Mouse (Mus musculus): ENCODE data around the gene Myg1.

Gene Myg1

DNA sequence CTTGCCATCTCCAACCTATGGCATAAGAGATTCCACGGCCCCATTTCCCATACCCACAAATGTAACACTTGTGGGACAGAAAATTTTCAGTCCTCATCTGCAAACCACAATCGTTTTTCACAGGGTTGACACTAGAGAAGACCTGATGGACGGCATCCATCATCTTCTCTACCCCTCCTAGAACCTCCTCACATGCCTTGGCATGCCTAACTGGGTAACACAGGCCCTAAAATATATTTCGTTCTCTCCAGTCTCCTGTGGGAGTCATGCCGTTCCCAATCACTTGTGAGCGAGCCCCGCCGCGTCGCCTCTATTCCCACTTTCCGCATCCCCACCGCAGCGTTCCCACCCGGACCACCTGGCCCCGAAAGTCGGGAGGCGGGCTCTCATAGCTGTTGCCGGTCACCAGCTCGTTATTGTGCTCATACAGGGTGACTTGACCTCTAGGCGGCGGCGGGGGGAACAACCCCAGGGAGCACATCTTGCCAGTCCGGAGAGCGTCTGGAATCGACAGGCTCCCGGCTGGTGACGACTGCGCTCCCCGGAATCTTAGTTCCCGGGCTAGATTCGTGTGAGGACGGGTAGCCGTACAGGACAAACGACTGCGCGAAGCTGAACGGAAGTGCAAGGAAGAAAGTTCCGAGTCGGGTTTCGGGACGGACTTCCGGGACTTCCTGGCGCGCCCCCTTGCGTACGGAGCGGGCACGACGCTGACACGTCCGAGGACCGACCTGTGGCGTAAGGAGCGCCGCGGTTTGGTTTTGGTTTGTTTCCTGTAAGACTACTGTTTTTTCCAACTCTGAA is 18.8 kb downstream of the Myg1 start, which contains the start of gene Aaas:
TSS of gene Aaas (minus strand) at position 634 of the 804 bp plus-strand sequence.
- peak; percentile 97 for DNase-seq

DNA sequence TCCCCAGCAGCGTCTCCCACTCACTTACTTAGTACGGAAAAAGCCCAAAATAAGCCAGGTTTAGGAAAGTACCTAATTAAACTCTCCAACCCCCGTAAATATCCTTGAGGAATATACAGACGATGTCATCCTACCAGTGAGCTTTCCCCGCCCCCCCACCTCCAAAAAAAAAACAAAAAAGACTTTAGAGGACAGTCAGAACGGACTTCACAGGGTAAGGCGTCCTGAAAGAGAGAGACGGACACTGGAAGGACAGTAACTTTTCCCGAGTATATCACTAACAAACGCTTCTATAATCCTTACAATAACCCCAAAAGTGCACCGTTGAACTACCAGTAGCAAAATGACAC is 19.4 kb downstream of the Myg1 start:
- no peak for DNase-seq

DNA sequence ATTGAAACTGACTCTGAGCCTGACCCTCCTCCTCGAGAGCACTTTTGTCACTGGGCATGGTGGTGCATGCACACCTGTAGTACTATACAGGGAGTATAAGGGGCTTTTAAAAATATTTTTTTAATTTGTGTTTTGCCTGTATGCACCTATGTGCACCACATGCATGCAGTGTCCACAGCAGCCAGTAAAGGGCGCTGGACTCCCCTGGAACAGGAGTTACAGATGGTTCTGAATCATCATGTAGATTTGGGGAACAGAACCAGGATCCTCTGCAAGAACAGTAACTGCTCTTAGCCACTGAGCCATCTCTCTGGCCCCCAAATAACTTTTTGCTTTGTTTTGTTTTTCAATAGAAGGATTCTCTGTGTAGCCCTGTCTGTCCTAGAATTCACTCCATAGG is 20.7 kb downstream of the Myg1 start:
- DNase-seq: peak; percentile 22

- no peak for DNase-seq
These were observed 22.5 kb downstream of the Myg1 start for GRCm38 (mm10) chr15:102353986-102354385.

DNA sequence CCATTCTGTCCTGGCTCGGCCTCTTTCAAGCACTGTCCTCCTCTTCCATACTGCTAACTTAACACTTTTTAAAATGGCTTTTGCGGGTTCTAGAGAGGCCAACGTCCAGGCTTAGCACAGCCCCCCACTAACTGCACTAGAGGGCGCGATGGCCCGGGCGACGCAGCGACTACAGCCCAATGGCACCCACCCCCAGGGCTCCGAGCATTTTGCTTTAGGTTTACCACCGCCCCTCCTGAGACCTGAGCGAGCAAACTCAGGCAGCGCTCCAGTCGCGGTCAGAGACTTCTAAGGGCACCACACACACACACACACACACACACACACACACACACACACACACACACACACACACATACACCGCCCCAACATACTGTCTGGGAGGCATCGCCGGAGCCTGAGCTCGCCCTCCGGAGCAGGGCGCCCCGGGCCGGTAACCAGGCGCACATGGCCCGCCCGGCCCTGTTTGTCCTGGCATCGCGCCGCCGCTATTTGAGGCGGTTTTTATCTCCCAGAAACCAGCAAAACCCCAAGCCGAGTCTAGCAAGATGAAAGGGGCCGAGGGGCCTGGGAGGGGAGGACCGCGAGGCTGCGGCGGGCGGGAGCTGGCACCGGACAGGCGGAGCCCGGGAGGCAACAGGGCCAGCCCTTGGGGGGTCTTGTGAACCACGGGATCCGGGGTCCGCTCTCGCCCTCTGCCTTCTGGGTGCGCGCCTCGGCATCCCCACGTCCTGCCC is 23.8 kb downstream of the Myg1 start:
- DNase-seq: peak; percentile 74

- DNase-seq: peak; percentile 21
These were observed 24.4 kb downstream of the Myg1 start for GRCm38 (mm10) chr15:102355871-102356441.

- no peak for DNase-seq
These were observed 25.2 kb downstream of the Myg1 start for GRCm38 (mm10) chr15:102356501-102357325.

- DNase-seq: no peak
These were observed 26.6 kb downstream of the Myg1 start for GRCm38 (mm10) chr15:102358126-102358525.

- no peak for DNase-seq
These were observed 27.3 kb downstream of the Myg1 start for GRCm38 (mm10) chr15:102358834-102359233.

- DNase-seq: peak; percentile 48
These were observed 31.1 kb downstream of the Myg1 start for GRCm38 (mm10) chr15:102362648-102363047.

GRCm38 (mm10) chr15:102364678-102365077 is 33.2 kb downstream of the Myg1 start:
- DNase-seq: no peak

DNA sequence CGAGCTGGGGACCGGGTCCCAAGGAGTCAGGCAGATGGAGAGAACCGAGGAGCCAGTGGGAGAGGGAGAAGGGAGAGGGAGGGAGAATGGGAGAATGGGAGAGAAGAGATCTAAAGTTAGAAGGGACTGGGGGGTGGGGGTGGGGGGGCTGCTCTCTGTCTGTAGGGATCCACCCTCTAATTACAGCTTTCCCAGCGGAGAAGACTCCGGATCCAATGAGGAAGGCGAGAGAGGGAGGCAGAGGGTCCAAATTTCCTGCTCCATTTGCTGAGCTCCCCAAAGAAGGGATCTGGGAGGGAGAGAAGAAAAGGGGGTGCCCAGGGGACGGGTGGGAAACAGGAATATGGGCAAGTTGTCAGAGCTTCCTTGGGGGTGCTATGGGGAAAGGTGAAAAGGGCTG is 34.7 kb downstream of the Myg1 start:
- DNase-seq: no peak

GRCm38 (mm10) chr15:102366733-102367344 is 35.3 kb downstream of the Myg1 start, which contains the start of gene Sp7:
Gene Sp7 (minus strand): TSS chr15:102367182.
- DNase-seq: no peak

- peak; percentile 20 for DNase-seq
These were observed 38.5 kb downstream of the Myg1 start for GRCm38 (mm10) chr15:102369972-102370371.

- no peak for DNase-seq
These were observed 39.2 kb downstream of the Myg1 start for GRCm38 (mm10) chr15:102370727-102371126.

GRCm38 (mm10) chr15:102376453-102377162 is 45.1 kb downstream of the Myg1 start:
- peak; percentile 63 for DNase-seq

DNA sequence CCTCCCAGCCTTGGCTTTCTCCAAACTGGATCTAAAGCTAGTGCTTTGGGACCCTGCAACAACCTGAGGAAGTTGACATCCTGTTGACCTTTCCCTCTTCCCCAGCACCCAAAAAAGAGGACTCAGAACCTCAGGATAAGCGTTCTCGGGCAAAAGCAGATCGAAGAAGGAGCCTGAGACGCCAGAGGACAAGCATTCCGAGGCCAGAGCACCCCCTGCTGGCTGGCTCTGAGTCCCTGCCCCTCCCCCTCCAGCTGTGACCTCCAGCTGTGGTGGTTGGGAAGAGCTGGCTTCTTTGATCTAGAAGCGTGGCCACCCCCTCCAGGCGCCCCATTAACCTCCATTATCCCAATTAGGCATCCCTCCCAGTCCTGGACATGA is 45.6 kb downstream of the Myg1 start:
- DNase-seq: peak; percentile 96

DNA sequence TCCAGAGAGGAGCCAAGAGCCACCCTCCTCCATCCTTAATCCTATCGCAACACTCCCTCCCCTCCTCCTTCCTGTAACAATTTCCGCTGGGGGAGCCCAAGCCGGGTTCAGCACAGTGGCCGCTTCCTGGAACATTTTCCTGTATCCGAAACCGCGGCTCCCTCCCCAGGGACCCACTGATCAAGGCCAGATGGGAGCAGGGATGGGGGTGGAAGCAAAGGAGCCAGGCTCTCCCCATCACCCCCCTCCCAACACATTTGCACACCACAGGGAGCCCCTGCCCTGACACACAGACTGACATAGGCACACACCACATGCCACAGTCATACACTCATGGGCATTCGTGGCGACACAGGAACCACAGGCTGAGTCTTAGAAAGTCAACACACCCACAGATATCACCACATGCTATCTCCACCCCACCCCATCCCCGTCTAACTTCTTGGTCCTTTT is 46.3 kb downstream of the Myg1 start:
- DNase-seq: peak; percentile 82

DNA sequence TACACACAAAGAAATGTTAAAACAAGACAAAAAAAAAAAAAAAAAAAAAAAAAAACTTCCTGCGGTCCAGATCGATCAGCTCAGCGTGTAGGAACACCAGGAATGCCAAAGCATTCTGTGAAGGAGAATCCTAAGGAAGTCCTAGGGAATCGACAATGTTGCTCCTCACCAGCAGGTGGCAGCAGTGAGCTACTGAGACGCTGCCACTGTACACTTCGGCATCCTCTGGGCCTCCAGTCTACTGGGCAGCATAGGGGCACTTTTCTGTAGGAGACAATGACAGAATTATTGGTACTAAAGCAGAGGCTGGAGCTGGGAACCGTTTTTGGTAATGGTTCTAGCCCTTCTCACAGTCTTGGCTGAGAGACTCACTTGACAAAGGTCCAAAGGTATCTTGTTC is 50.1 kb downstream of the Myg1 start:
- peak; percentile 89 for DNase-seq

- no peak for DNase-seq
These were observed 52.2 kb downstream of the Myg1 start for GRCm38 (mm10) chr15:102383671-102384070.

- no peak for DNase-seq
These were observed 55.1 kb downstream of the Myg1 start for GRCm38 (mm10) chr15:102386640-102387039.
